Mouse (Mus musculus): ENCODE measurements at regions not wholly inside any gene's neighbourhood (a gene's known extent, or its start where the extent isn't known, plus 50 kb on each side); places are given as distances from the start of the nearest gene placed in this dataset.

DNA sequence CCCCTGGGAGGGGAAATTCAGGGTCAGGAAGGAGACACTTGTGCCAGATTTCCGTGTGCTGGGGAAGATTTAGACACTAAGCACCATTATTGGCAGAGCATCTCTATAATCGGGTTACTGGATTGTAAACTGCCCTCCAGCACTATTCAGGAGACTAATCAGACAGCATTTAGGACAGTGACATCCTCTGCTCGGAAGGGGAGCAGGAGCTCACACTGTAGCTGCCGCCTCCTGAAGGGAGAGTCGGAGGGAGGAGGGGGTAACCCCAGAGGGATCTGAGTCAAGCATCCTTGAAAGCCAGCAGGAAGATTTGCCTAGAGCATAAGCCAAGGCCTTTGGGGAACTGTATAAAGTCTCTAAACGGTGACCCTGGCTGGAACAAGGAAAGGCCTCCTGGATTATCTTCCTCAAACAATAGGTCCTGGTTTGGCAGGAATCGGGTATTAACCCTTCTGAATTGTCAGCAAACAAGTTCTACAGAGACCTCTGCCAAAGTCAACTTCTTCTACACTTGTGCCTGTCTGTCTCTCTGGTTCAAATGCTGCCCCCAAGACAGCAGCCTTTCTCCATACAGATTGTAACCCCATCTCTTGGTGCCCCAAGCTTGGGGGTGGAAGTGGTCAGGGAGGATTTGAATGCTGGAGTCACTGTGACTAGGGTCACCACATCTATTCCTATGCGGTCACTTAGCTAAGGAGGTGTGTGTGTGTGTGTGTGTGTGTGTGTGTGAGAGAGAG lies 64.1 kb upstream of the Mrps10 start:
- TF ChIP-seq POLR2A (IDR thresholded peaks at IDR 0.05; ENCODE audit: extremely low read depth, insufficient read depth, low read length) = no peak
- no peak for TF ChIP-seq CTCF (IDR thresholded peaks at IDR 0.05; ENCODE audit: extremely low read depth, insufficient read depth, low read length)

Data from cortical plate, adult 2 months (tissue).